Mouse (Mus musculus) cortical plate, adult 2 months (tissue): ENCODE measurements around the gene Slc35e3.

Experiments used
- CTCF ChIP-seq: fragments of 200-500 bp; IDR thresholded peaks from 2 replicates; pipeline ENCODE4 v1.5.1; 2011; ENCODE audit warnings: mild to moderate bottlenecking, control low read depth, low read length; ENCODE audit not compliant: insufficient read depth; ENCODE audit errors: extremely low read depth
- POLR2A ChIP-seq: fragments of 200-500 bp; IDR thresholded peaks from 2 replicates; pipeline ENCODE4 v1.6.1; 2011; ENCODE audit warnings: mild to moderate bottlenecking, low read length, control low read depth; ENCODE audit not compliant: insufficient read depth; ENCODE audit errors: extremely low read depth

DNA sequence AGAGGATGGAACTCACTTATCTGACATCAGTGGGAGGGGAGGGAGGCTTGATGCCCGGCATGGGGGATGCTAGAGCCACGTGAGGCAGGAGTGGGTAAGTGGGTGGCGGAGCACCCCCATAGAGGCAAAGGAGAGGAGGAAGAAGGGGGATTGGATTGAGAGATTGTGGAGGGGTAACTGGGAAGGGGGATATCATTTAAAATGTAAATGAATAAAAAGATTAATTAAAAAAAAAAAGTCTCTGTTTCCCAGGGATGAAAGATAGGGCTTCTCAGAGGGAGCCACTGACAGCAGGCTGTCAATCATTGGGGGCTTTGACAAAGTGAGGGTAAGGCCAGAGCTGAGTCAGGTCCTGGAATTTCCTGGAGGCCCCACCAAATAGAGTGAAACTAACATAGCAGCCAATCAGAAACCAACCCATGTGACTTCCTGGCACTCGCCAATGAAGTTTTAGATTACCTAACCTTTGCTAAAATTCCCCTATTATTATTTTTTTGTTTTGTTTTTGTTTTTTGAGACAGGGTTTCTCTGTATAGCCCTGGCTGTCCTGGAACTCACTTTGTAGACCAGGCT is 31.2 kb downstream of the Slc35e3 start:
- no peak for TF ChIP-seq CTCF
- no peak for TF ChIP-seq POLR2A
